ENCODE assay signal across 8 mouse cellular contexts in genomic region chr4:53384761-53385160, GRCm38 (mm10). TPM values are rescaled to one million over a fixed set of nuclear protein-coding genes. Genes with fewer than 3 reads are reported as not detected.
DNase-seq lines count a peak whose midpoint lies in the region; ATAC-seq and TF ChIP-seq lines count a peak whose summit lies in the region.

No protein-coding gene starts in this region.

- peak; percentile 36 for DNase-seq in G1E (ENCODE audit: low spot score)
- peak; percentile 68 to 76 for DNase-seq in cerebellum, adult 2 months
- peak; percentile 90 for DNase-seq in forebrain, postnatal 0 days
- DNase-seq in heart, postnatal 4 days: peak; percentile 84
- DNase-seq in layer of hippocampus, adult 2 months (ENCODE audit: low spot score in 2 of 2): peak; percentile 84 to 91
- peak; percentile 95 for DNase-seq in lung, embryonic 14.5 days
- peak; percentile 35 for DNase-seq in ovary, adult 18-20 months (ENCODE audit: low spot score)
- DNase-seq in thymus, adult 2 months: peak; percentile 78

- WGBS in cerebellum, adult 2 months: 4% methylated on average over 6 of the region's 6 CpGs
- WGBS in forebrain, postnatal 0 days: 19% methylated on average over 6 of the region's 6 CpGs
- 21% methylated on average over 6 of the region's 6 CpGs for WGBS in lung, embryonic 14.5 days
- WGBS in thymus, adult 2 months: 22% methylated on average over 6 of the region's 6 CpGs

- no peaks in the 10 kb centered on the region for H3K9me3 ChIP-seq in G1E (replicated peaks)
- H3K9me3 ChIP-seq in forebrain, postnatal 0 days (ENCODE audit: low read length): no peaks in the 10 kb centered on the region
- no peaks in the 10 kb centered on the region for H3K9me3 ChIP-seq in lung, embryonic 14.5 days (ENCODE audit: low read depth, low read length)

- 0 out of 2 replicates have a peak, but pooled peaks have one; percentile 36 for ATAC-seq in G1E (ENCODE audit: extremely low read depth, insufficient number of reproducible peaks, low FRiP score, poor library complexity, severe bottlenecking)
- ATAC-seq in forebrain, postnatal 0 days: peak; percentile 77
- ATAC-seq in lung, embryonic 14.5 days (ENCODE audit: insufficient read depth): peak; percentile 69

- no peak overlapping the region for H3K27ac ChIP-seq in cerebellum, adult 2 months (ENCODE audit: insufficient read depth, low read length)
- no peak overlapping the region for H3K27ac ChIP-seq in forebrain, postnatal 0 days (ENCODE audit: low read depth, low read length)
- no peak overlapping the region for H3K27ac ChIP-seq in layer of hippocampus, adult 2 months
- no peak overlapping the region for H3K27ac ChIP-seq in lung, embryonic 14.5 days (ENCODE audit: low read depth)
- H3K27ac ChIP-seq in thymus, adult 2 months (ENCODE audit: control insufficient read depth, insufficient read depth, low read length): no peak overlapping the region

- peak overlapping the region; percentile 30; the same call in 1 of the 2 replicates for H3K4me3 ChIP-seq in G1E (ENCODE audit: low read depth, low read length)
- H3K4me3 ChIP-seq in cerebellum, adult 2 months (replicated peaks; ENCODE audit: insufficient read depth, low read depth, low read length): peak overlapping the region; percentile 44
- no peak overlapping the region for H3K4me3 ChIP-seq in forebrain, postnatal 0 days (ENCODE audit: low read depth, low read length)
- H3K4me3 ChIP-seq in layer of hippocampus, adult 2 months: peak overlapping the region; percentile 28; the same call in 1 of the 2 replicates
- H3K4me3 ChIP-seq in lung, embryonic 14.5 days (ENCODE audit: low read depth, low read length): no peak overlapping the region
- no peak overlapping the region for H3K4me3 ChIP-seq in thymus, adult 2 months (ENCODE audit: control insufficient read depth, insufficient read depth, low read length)

- TF ChIP-seq POLR2A in cerebellum, adult 2 months (IDR thresholded peaks at IDR 0.05; ENCODE audit: borderline replicate concordance, insufficient read depth, low read length): no peak
- no peak for TF ChIP-seq POLR2A in thymus, adult 2 months (IDR thresholded peaks at IDR 0.05; ENCODE audit: control insufficient read depth, extremely low read depth, insufficient read depth, low read length, poor library complexity)

- H3K27me3 ChIP-seq in G1E (ENCODE audit: insufficient read depth, low read length): no peaks in the 10 kb centered on the region
- H3K27me3 ChIP-seq in cerebellum, adult 2 months (ENCODE audit: control insufficient read depth, insufficient read depth, low read length): no peaks in the 10 kb centered on the region
- H3K27me3 ChIP-seq in forebrain, postnatal 0 days (ENCODE audit: insufficient read depth, low read length): no peaks in the 10 kb centered on the region
- H3K27me3 ChIP-seq in lung, embryonic 14.5 days (ENCODE audit: insufficient read depth, low read length): no peaks in the 10 kb centered on the region
- H3K27me3 ChIP-seq in thymus, adult 2 months (ENCODE audit: control insufficient read depth, insufficient read depth, low read length): no peaks in the 10 kb centered on the region

- H3K36me3 ChIP-seq in G1E (replicated peaks): no peaks in the 10 kb centered on the region
- H3K36me3 ChIP-seq in forebrain, postnatal 0 days (ENCODE audit: insufficient read depth): no peaks in the 10 kb centered on the region
- no peaks in the 10 kb centered on the region for H3K36me3 ChIP-seq in lung, embryonic 14.5 days (ENCODE audit: insufficient read depth)
- no peaks in the 10 kb centered on the region for H3K36me3 ChIP-seq in thymus, adult 2 months (ENCODE audit: control insufficient read depth, insufficient read depth, low read length)

- H3K4me1 ChIP-seq in G1E (ENCODE audit: insufficient read depth, low read depth, low read length): peaks cover 41% of the 10 kb centered on the region
- H3K4me1 ChIP-seq in cerebellum, adult 2 months (ENCODE audit: control insufficient read depth, insufficient read depth, low read length): no peaks in the 10 kb centered on the region
- no peaks in the 10 kb centered on the region for H3K4me1 ChIP-seq in forebrain, postnatal 0 days (ENCODE audit: insufficient read depth)
- no peaks in the 10 kb centered on the region for H3K4me1 ChIP-seq in lung, embryonic 14.5 days (ENCODE audit: insufficient read depth)
- H3K4me1 ChIP-seq in thymus, adult 2 months (replicated peaks; ENCODE audit: control insufficient read depth, insufficient read depth, low read length): 0 out of 2 replicates have a peak, but pooled peaks cover 2% of the 10 kb centered on the region

- peak; percentile 56 for TF ChIP-seq CTCF in G1E (IDR thresholded peaks at IDR 0.05; ENCODE audit: low read depth, low read length)
- TF ChIP-seq CTCF in cerebellum, adult 2 months (IDR thresholded peaks at IDR 0.05; ENCODE audit: borderline replicate concordance, insufficient read depth, low read depth, low read length): peak; percentile 78
- TF ChIP-seq CTCF in forebrain, postnatal 0 days (IDR thresholded peaks at IDR 0.05; ENCODE audit: low read depth): peak; percentile 88
- TF ChIP-seq CTCF in layer of hippocampus, adult 2 months (conservative IDR thresholded peaks at IDR 0.05): peak; percentile 92
- peak; percentile 88 for TF ChIP-seq CTCF in lung, embryonic 14.5 days (IDR thresholded peaks at IDR 0.05; ENCODE audit: low read depth)
- no peak for TF ChIP-seq CTCF in thymus, adult 2 months (IDR thresholded peaks at IDR 0.05; ENCODE audit: borderline replicate concordance, control insufficient read depth, extremely low read depth, insufficient read depth, low read length, poor library complexity)

- H3K9ac ChIP-seq in forebrain, postnatal 0 days: no peak overlapping the region
- no peak overlapping the region for H3K9ac ChIP-seq in lung, embryonic 14.5 days

- H3K4me2 ChIP-seq in forebrain, postnatal 0 days (ENCODE audit: low read depth): 0 out of 2 replicates have a peak overlapping the region, but pooled peaks have one; percentile 8
- peak overlapping the region; percentile 6; the same call in 1 of the 2 replicates for H3K4me2 ChIP-seq in lung, embryonic 14.5 days

RNA-seq across cellular contexts. Expression of gene Slc44a1, which starts 55.5 kb away (rescaled TPM):
- total RNA-seq in G1E (2014; fragmentation: Nextera tagmentation) (42.3 and 44.7 TPM in 2 replicates), G1E (2017) (14.4 and 15.6 TPM in 2 replicates)
- polyA plus RNA-seq in G1E (2012): 5.2 and 6.6 TPM in 2 replicates
- 77.0 and 85.3 TPM in 2 replicates for polyA plus RNA-seq in cerebellum, adult 2 months (2012; rRNA removed)
- total RNA-seq in forebrain, postnatal 0 days (2014; rRNA removed): 29.3 and 31.9 TPM in 2 replicates
- 11.9 and 12.4 TPM in 2 replicates for polyA plus RNA-seq in forebrain, postnatal 0 days (2015; fragmentation: Nextera tagmentation; extraction: Ambion mirVana)
- 10 to 100 TPM; 40.9 to 43.2 TPM for total RNA-seq in heart, postnatal 4 days (2021)
- total RNA-seq in layer of hippocampus, adult 2 months (2021): 10 to 100 TPM; 75.0 to 78.4 TPM
- 51.5 and 51.9 TPM in 2 replicates for polyA plus RNA-seq in lung, embryonic 14.5 days (2014; fragmentation: Nextera tagmentation; extraction: Ambion mirVana)
- polyA plus RNA-seq in thymus, adult 2 months (2012; rRNA removed): 17.8 and 18.1 TPM in 2 replicates

Comparison
In these comparisons a context has a peak if more than half of its experiments do, and no peak if none do; other contexts are left out.
1. DNase-seq: peak in every context shown above with its lines; median percentile 95 in lung, embryonic 14.5 days; 90 in forebrain, postnatal 0 days; 88 in layer of hippocampus, adult 2 months; 84 in heart, postnatal 4 days; 78 in thymus, adult 2 months; 72 in cerebellum, adult 2 months; 36 in G1E; 35 in ovary, adult 18-20 months.
2. H3K4me3 ChIP-seq: peak in G1E (single experiment), cerebellum, adult 2 months (single experiment) and layer of hippocampus, adult 2 months (single experiment); none in forebrain, postnatal 0 days (single experiment), lung, embryonic 14.5 days (single experiment) and thymus, adult 2 months (single experiment).
3. Peak in every context shown above with its lines, with median percentiles within 50 percentile points of each other: ATAC-seq.